Mouse (Mus musculus) intestine, embryonic 14.5 days (tissue): ENCODE data around the gene Mafb. TPM values are rescaled to one million over a fixed set of nuclear protein-coding genes. Genes with fewer than 3 reads are reported as not detected.

Experiments used
- ATAC-seq: fragments of 200-750 bp; cut with Nextera tagmentation; replicated peaks from 2 replicates; pipeline ENCODE4 v1.8.0; 2017; ENCODE audit warnings: low read depth, moderate number of reproducible peaks, moderate TSS enrichment, moderate library complexity; ENCODE audit not compliant: low FRiP score, low TSS enrichment
- DNase-seq: peaks from one replicate; pipeline ENCODE4 v3.0.0-alpha.2; 2018; ENCODE audit warnings: low spot score
- H3K27ac ChIP-seq: fragments of 300-500 bp; sonication (generic); 2 replicates; pipeline ENCODE4 v1.5.1; 2014; ENCODE audit warnings: low read depth, mild to moderate bottlenecking, control low read depth
- H3K27me3 ChIP-seq: fragments of 300-500 bp; sonication (generic); replicated peaks from 2 replicates; pipeline ENCODE4 v1.6.1; 2014; ENCODE audit warnings: low read length, control low read depth; ENCODE audit not compliant: control insufficient read depth, insufficient read depth
- H3K36me3 ChIP-seq: fragments of 300-500 bp; sonication (generic); 2 replicates; pipeline ENCODE4 v1.6.1; 2014; ENCODE audit warnings: low read length, control low read depth; ENCODE audit not compliant: control insufficient read depth, insufficient read depth
- H3K4me1 ChIP-seq: fragments of 300-500 bp; sonication (generic); replicated peaks from 2 replicates; pipeline ENCODE4 v1.6.1; 2014; ENCODE audit warnings: low read length, control low read depth, mixed read lengths; ENCODE audit not compliant: control insufficient read depth, insufficient read depth
- H3K4me2 ChIP-seq: fragments of 300-500 bp; sonication (generic); 2 replicates; pipeline ENCODE4 v1.6.1; 2014; ENCODE audit warnings: low read length
- H3K4me3 ChIP-seq: fragments of 300-500 bp; sonication (generic); 2 replicates; pipeline ENCODE4 v1.5.1; 2014; ENCODE audit warnings: low read depth, low read length, control low read depth, mixed read lengths
- H3K9ac ChIP-seq: fragments of 300-500 bp; sonication (generic); 2 replicates; pipeline ENCODE4 v1.6.1; 2014; ENCODE audit warnings: mild to moderate bottlenecking, low read length
- H3K9me3 ChIP-seq: fragments of 300-500 bp; sonication (generic); 2 replicates; pipeline ENCODE4 v1.6.1; 2016; ENCODE audit warnings: low read length, control low read depth; ENCODE audit not compliant: control insufficient read depth
- WGBS: fragments of 180-500 bp; shearing (Covaris S2); extraction: QIAGEN DNeasy Blood & Tissue Kit; methylation state at CpG from one replicate; pipeline ENCODE4 v1.1.7; 2014; 5-methylcytosine and 5-hydroxymethylcytosine counted together
- polyA plus RNA-seq: library from polyadenylated mRNA; unstranded; fragments of >200 nt; fragmentation: Nextera tagmentation; extraction: Ambion mirVana; gene quantifications from 2 replicates; pipeline ENCODE4 v1.2.1, GENCODE M21; 2014

The Mafb gene
- polyA plus RNA-seq, 1 experiment from 2014 or later = 3.5 TPM

- ATAC-seq (peak; percentile 14; the same call in 1 of the 2 replicates), DNase-seq (peak; percentile 78)
- H3K27ac ChIP-seq = 0 out of 2 replicates have a peak overlapping the region, but pooled peaks have one; percentile 57
- peaks cover 84% of the 10 kb centered on the region for H3K27me3 ChIP-seq
- H3K4me3 ChIP-seq = peak overlapping the region; percentile 50
- WGBS = under 1% methylated on average over 92 of the region's 95 CpGs
- H3K36me3 ChIP-seq = no peaks in the 10 kb centered on the region
- H3K9ac ChIP-seq = peak overlapping the region; percentile 67
- no peaks in the 10 kb centered on the region for H3K9me3 ChIP-seq
- H3K4me2 ChIP-seq = peak overlapping the region; percentile 98
- H3K4me1 ChIP-seq = peaks cover 15% of the 10 kb centered on the region
Measured at GRCm38 (mm10) chr2:160366111-160366979, 520 bp downstream of the Mafb start.

DNA sequence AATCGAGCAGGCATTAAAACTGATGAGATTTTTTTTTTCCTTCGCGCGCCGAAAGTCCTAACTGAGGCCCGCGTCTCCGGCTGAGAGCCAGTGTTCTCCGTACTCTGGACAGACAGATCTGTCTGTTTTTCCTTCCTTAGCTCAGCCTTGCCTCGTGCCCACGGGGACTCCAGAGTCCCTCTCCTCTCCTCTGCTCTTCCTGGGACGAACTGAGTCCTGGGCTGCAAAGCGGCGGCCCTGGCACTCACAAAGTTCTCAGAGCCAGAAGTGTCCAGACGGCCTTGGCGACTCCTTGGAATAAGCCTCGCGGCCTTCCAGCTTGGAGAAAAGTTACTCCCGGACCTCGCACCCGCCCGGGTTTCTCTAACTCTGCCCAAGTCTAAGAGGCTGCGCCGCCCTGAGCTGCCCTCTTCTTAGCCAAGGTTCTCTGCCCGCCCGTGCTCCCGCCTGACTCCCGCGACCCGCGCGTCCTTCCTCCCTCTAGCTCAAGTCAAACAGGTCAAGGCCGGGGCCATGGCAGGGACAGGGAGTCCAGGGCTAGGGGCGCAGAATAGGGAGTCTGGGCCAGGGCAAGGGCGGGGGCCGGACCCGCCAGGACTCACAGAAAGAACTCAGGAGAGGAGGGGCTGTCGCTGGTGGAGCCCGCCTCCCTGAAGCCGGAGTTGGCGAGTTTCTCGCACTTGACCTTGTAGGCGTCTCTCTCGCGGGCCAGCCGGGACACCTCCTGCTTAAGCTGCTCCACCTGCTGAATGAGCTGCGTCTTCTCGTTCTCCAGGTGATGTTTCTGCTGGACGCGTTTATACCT is 1.6 kb downstream of the Mafb start:
- under 1% methylated on average over 50 of the region's 50 CpGs for WGBS
- Histone ChIP-seq H3K4me3 (peak overlapping the region; percentile 50), H3K27me3 (peaks cover 84% of the 10 kb centered on the region), H3K9me3 (no peaks in the 10 kb centered on the region), H3K27ac (no peak overlapping the region), H3K36me3 (no peaks in the 10 kb centered on the region), H3K9ac (peak overlapping the region; percentile 29; the same call in 1 of the 2 replicates), H3K4me2 (peak overlapping the region; percentile 98), H3K4me1 (peaks cover 15% of the 10 kb centered on the region)
- ATAC-seq (no peak), DNase-seq (peak; percentile 75)

GRCm38 (mm10) chr2:160364666-160365065 is 2.2 kb downstream of the Mafb start:
- Histone ChIP-seq H3K27ac (no peak overlapping the region), H3K4me2 (peak overlapping the region; percentile 98), H3K9ac (no peak overlapping the region), H3K4me1 (peaks cover 15% of the 10 kb centered on the region), H3K36me3 (no peaks in the 10 kb centered on the region), H3K27me3 (peaks cover 84% of the 10 kb centered on the region), H3K9me3 (no peaks in the 10 kb centered on the region), H3K4me3 (peak overlapping the region; percentile 50)
- DNase-seq (no peak), ATAC-seq (no peak)
- WGBS = 2% methylated on average over 12 of the region's 12 CpGs

- ATAC-seq (no peak), DNase-seq (no peak)
- Histone ChIP-seq H3K27ac (no peak overlapping the region), H3K4me3 (peak overlapping the region; percentile 50), H3K9ac (no peak overlapping the region), H3K4me1 (peaks cover 15% of the 10 kb centered on the region), H3K9me3 (no peaks in the 10 kb centered on the region), H3K36me3 (no peaks in the 10 kb centered on the region), H3K27me3 (peaks cover 84% of the 10 kb centered on the region), H3K4me2 (peak overlapping the region; percentile 98)
- 3% methylated on average over 9 of the region's 9 CpGs for WGBS
Measured at GRCm38 (mm10) chr2:160364128-160364650, 2.7 kb downstream of the Mafb start.

- 16% methylated on average over 4 of the region's 4 CpGs for WGBS
- Histone ChIP-seq H3K9ac (no peak overlapping the region), H3K36me3 (no peaks in the 10 kb centered on the region), H3K9me3 (no peaks in the 10 kb centered on the region), H3K4me1 (peaks cover 13% of the 10 kb centered on the region), H3K4me2 (no peak overlapping the region), H3K4me3 (no peak overlapping the region), H3K27me3 (peaks cover 84% of the 10 kb centered on the region), H3K27ac (no peak overlapping the region)
- ATAC-seq = no peak
- DNase-seq = no peak
Measured at GRCm38 (mm10) chr2:160363201-160363600, 3.7 kb downstream of the Mafb start.

- WGBS = 10% methylated on average over 16 of the region's 16 CpGs
- H3K4me1 ChIP-seq = peaks cover 13% of the 10 kb centered on the region
- DNase-seq = no peak
- no peaks in the 10 kb centered on the region for H3K36me3 ChIP-seq
- no peaks in the 10 kb centered on the region for H3K9me3 ChIP-seq
- no peak overlapping the region for H3K9ac ChIP-seq
- H3K4me3 ChIP-seq = no peak overlapping the region
- no peak overlapping the region for H3K4me2 ChIP-seq
- no peak overlapping the region for H3K27ac ChIP-seq
- no peak for ATAC-seq
- H3K27me3 ChIP-seq = peaks cover 95% of the 10 kb centered on the region
Measured at GRCm38 (mm10) chr2:160361442-160362121, 5.3 kb downstream of the Mafb start.

- Histone ChIP-seq H3K4me2 (no peak overlapping the region), H3K9me3 (no peaks in the 10 kb centered on the region), H3K9ac (no peak overlapping the region), H3K4me3 (no peak overlapping the region), H3K27ac (no peak overlapping the region), H3K36me3 (no peaks in the 10 kb centered on the region), H3K4me1 (peaks cover 4% of the 10 kb centered on the region; the same call in 1 of the 2 replicates), H3K27me3 (peaks cover 88% of the 10 kb centered on the region)
- DNase-seq (no peak), ATAC-seq (no peak)
- 8% methylated on average over 8 of the region's 8 CpGs for WGBS
Measured at GRCm38 (mm10) chr2:160360234-160360874, 6.5 kb downstream of the Mafb start.

GRCm38 (mm10) chr2:160358896-160359295 is 8.0 kb downstream of the Mafb start:
- no peak for ATAC-seq
- peaks cover 77% of the 10 kb centered on the region for H3K27me3 ChIP-seq
- 3% methylated on average over 4 of the region's 4 CpGs for WGBS

More at GRCm38 (mm10) chr2:160358896-160359295, 8.0 kb downstream of the Mafb start:
- H3K27ac ChIP-seq = no peak overlapping the region
- H3K36me3 ChIP-seq = no peaks in the 10 kb centered on the region
- H3K4me3 ChIP-seq = no peak overlapping the region
- H3K9ac ChIP-seq = no peak overlapping the region
- H3K4me1 ChIP-seq = no peaks in the 10 kb centered on the region
- DNase-seq = no peak
- no peaks in the 10 kb centered on the region for H3K9me3 ChIP-seq
- H3K4me2 ChIP-seq = no peak overlapping the region
